Comparison of ENCODE assay signal across 8 mouse cellular contexts in genomic region chr7:46535429-46535799, GRCm38 (mm10).
DNase-seq lines count a peak whose midpoint lies in the region; ATAC-seq and TF ChIP-seq lines count a peak whose summit lies in the region.

No protein-coding gene starts in this region.

- TF ChIP-seq CTCF in gastrocnemius, adult 2 months (IDR thresholded peaks at IDR 0.05): peak; percentile 59

- H3K36me3 ChIP-seq in forebrain, embryonic 15.5 days: no peaks in the 10 kb centered on the region
- no peaks in the 10 kb centered on the region for H3K36me3 ChIP-seq in neural tube, embryonic 14.5 days (ENCODE audit: control insufficient read depth, insufficient read depth, low read length)

- no peaks in the 10 kb centered on the region for H3K27me3 ChIP-seq in forebrain, embryonic 15.5 days
- H3K27me3 ChIP-seq in neural tube, embryonic 14.5 days (ENCODE audit: control insufficient read depth, insufficient read depth, low read length): no peaks in the 10 kb centered on the region

- no peak overlapping the region for H3K27ac ChIP-seq in gastrocnemius, adult 2 months
- H3K27ac ChIP-seq in forebrain, embryonic 15.5 days (replicated peaks): peak overlapping the region; percentile 49
- H3K27ac ChIP-seq in neural tube, embryonic 14.5 days (ENCODE audit: low read depth, low read length): no peak overlapping the region; the same call in 1 of the 2 replicates

- H3K9ac ChIP-seq in forebrain, embryonic 15.5 days (replicated peaks): no peak overlapping the region; the same call in 1 of the 2 replicates
- H3K9ac ChIP-seq in neural tube, embryonic 14.5 days (replicated peaks; ENCODE audit: low read depth, low read length): no peak overlapping the region

- intact Hi-C loops in gastrocnemius, adult 2 months (cut with DNase I): loop anchor here (2.0 to 5.0 kb wide), 2 partner anchors 67 to 143 kb away; no protein-coding TSS in a partner anchor
- intact Hi-C loops in left cerebral cortex, postnatal 36 days (cut with DNase I): loop anchor here (10.0 kb wide), 1 partner anchor 141 kb away; the partner anchor contains the start of gene Kcnc1

- peaks cover 15% of the 10 kb centered on the region for H3K4me1 ChIP-seq in forebrain, embryonic 15.5 days
- H3K4me1 ChIP-seq in neural tube, embryonic 14.5 days (ENCODE audit: control insufficient read depth, insufficient read depth, low read length): peaks cover 10% of the 10 kb centered on the region

- WGBS in forebrain, embryonic 15.5 days: 1% methylated on average over 10 of the region's 10 CpGs
- 13% methylated on average over 10 of the region's 10 CpGs for WGBS in neural tube, embryonic 14.5 days

- DNase-seq in gastrocnemius, adult 2 months: peak; percentile 46
- no peak for DNase-seq in gastrocnemius, adult 8-10 months (ENCODE audit: low spot score in 2 of 2)
- DNase-seq in kidney, adult 9 months: peak; percentile 28
- peak; percentile 65 to 70 for DNase-seq in left cerebral cortex, postnatal 36 days (ENCODE audit: low spot score in 2 of 2)
- DNase-seq in thymus, postnatal 25 days: peak; percentile 82

- peak; percentile 93 for ATAC-seq in cerebellum, adult (ENCODE audit: insufficient number of reproducible peaks, low FRiP score, low TSS enrichment)
- peak; percentile 92 for ATAC-seq in forebrain, embryonic 15.5 days (replicated peaks)
- peak; percentile 94 for ATAC-seq in neural tube, embryonic 14.5 days (ENCODE audit: low read depth)

- H3K4me3 ChIP-seq in gastrocnemius, adult 2 months: no peak overlapping the region
- no peak overlapping the region for H3K4me3 ChIP-seq in forebrain, embryonic 15.5 days
- no peak overlapping the region for H3K4me3 ChIP-seq in neural tube, embryonic 14.5 days (ENCODE audit: low read depth, low read length)

- peak overlapping the region; percentile 10; the same call in 1 of the 2 replicates for H3K4me2 ChIP-seq in forebrain, embryonic 15.5 days (replicated peaks)
- H3K4me2 ChIP-seq in neural tube, embryonic 14.5 days (ENCODE audit: low read depth, low read length): no peak overlapping the region; the same call in 1 of the 2 replicates

- H3K9me3 ChIP-seq in forebrain, embryonic 15.5 days: no peaks in the 10 kb centered on the region
- H3K9me3 ChIP-seq in neural tube, embryonic 14.5 days (ENCODE audit: control insufficient read depth, low read length): no peaks in the 10 kb centered on the region

Comparison
In these comparisons a context has a peak if more than half of its experiments do, and no peak if none do; other contexts are left out.
1. DNase-seq: peak in gastrocnemius, adult 2 months (single experiment), kidney, adult 9 months (single experiment), left cerebral cortex, postnatal 36 days (2 of 2) and thymus, postnatal 25 days (single experiment); none in gastrocnemius, adult 8-10 months (0 of 2).
2. Peak in every context shown above with its lines, with median percentiles within 50 percentile points of each other: ATAC-seq.